Mouse (Mus musculus) heart, adult 2 months (tissue): ENCODE measurements around the gene Top2a.

Source experiments
- CTCF ChIP-seq: fragments of 200-600 bp; IDR thresholded peaks from 2 replicates; pipeline ENCODE4 v1.8.1; 2022; ENCODE audit warnings: antibody characterized with exemption, mild to moderate bottlenecking, moderate library complexity
- POLR2A ChIP-seq: fragments of 200-500 bp; IDR thresholded peaks from 2 replicates; pipeline ENCODE4 v1.6.1; 2011; ENCODE audit warnings: mild to moderate bottlenecking, low read depth, low read length, control low read depth; ENCODE audit not compliant: insufficient read depth

- TF ChIP-seq CTCF (no peak), POLR2A (no peak)
Observed at GRCm38 (mm10) chr11:98964616-98965415, 59.2 kb downstream of the Top2a start.
